In genomic region chr1:21469311-21469710, GRCm38 (mm10) we compare ENCODE assay signal across 14 mouse cellular contexts.
"Had no signal": no experiment of that assay in that cellular context is flagged by ENCODE, and none has a peak within 500 bp of the region (broad histone marks: within the 10 kb centered on the region; RNA-seq: fewer than 3 reads in every experiment).

No protein-coding gene starts in this region.

- ATAC-seq: intestine, embryonic 15.5 days; midbrain, embryonic 15.5 days had no signal

- H3K4me3 ChIP-seq: intestine, embryonic 15.5 days; layer of hippocampus, adult 2 months; limb, embryonic 13.5 days; midbrain, embryonic 15.5 days had no signal

- H3K4me1 ChIP-seq: intestine, embryonic 15.5 days; midbrain, embryonic 15.5 days had no signal

- H3K9me3 ChIP-seq: intestine, embryonic 15.5 days; limb, embryonic 13.5 days; midbrain, embryonic 15.5 days had no signal

- DNase-seq: kidney, adult 18-20 months; kidney, postnatal 10 days; kidney, postnatal 4 days; left cerebral cortex, postnatal 4 days; lung, adult 18-20 months; lung, postnatal 4 days; right cerebral cortex, postnatal 14 days had no signal

- H3K27me3 ChIP-seq: intestine, embryonic 15.5 days; limb, embryonic 13.5 days; midbrain, embryonic 15.5 days had no signal

- H3K36me3 ChIP-seq: intestine, embryonic 15.5 days; limb, embryonic 13.5 days; midbrain, embryonic 15.5 days had no signal

- H3K9ac ChIP-seq: intestine, embryonic 15.5 days; limb, embryonic 13.5 days; liver, embryonic 14.5 days; midbrain, embryonic 15.5 days had no signal

- H3K4me2 ChIP-seq: intestine, embryonic 15.5 days; limb, embryonic 13.5 days; midbrain, embryonic 11.5 days; midbrain, embryonic 15.5 days had no signal

- H3K27ac ChIP-seq: intestine, embryonic 15.5 days; layer of hippocampus, adult 2 months; limb, embryonic 13.5 days; liver, embryonic 14.5 days; midbrain, embryonic 15.5 days; stomach, postnatal 0 days had no signal
